In the genomic region with DNA sequence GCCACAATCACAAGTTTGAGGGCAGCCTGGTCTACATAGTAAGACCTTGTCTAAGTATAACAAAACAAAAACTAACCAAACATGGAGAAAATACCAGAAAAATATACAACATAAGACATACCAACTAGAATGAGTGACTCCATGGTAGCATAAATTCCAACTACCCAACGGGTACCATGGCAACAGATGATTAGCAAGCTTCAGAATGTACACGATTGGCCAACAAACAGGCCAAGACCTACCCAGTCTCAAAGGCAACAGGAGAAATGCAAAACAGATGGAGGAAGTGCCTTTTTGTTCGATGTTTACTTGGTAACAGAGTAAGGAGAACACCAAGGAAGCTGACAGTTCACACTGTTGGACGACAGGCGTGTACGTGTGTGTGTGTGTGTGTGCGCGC, we compare ENCODE assay signal across 1 mouse cellular context.
TF ChIP-seq lines count a peak whose summit lies in the region.

No protein-coding gene starts in this region.

TF ChIP-seq in MEL, 35 proteins besides CTCF, POLR2A, EP300 and RAD21 (continued from another document):
- TF ChIP-seq UBTF (IDR thresholded peaks at IDR 0.05; ENCODE audit: borderline replicate concordance, insufficient read depth, low read depth, low read length) (no peak), USF1 (IDR thresholded peaks at IDR 0.05; ENCODE audit: low read depth, low read length) (no peak), ZMIZ1 (IDR thresholded peaks at IDR 0.05; ENCODE audit: low read depth, low read length) (no peak), TBP (IDR thresholded peaks at IDR 0.05; ENCODE audit: low read depth, low read length) (no peak), KAT2A (conservative IDR thresholded peaks at IDR 0.05; ENCODE audit: low read depth, low read length) (no peak), CHD2 (IDR thresholded peaks at IDR 0.05; ENCODE audit: low read length) (no peak)
